Mouse (Mus musculus): Measurements from ENCODE around the gene Gm45062. TPM values are rescaled to one million over a fixed set of nuclear protein-coding genes. Genes with fewer than 3 reads are reported as not detected.

Gm45062 gene
- polyA plus RNA-seq, 2 experiments from 2014 or later: 42.6 to 44.3 TPM

DNA sequence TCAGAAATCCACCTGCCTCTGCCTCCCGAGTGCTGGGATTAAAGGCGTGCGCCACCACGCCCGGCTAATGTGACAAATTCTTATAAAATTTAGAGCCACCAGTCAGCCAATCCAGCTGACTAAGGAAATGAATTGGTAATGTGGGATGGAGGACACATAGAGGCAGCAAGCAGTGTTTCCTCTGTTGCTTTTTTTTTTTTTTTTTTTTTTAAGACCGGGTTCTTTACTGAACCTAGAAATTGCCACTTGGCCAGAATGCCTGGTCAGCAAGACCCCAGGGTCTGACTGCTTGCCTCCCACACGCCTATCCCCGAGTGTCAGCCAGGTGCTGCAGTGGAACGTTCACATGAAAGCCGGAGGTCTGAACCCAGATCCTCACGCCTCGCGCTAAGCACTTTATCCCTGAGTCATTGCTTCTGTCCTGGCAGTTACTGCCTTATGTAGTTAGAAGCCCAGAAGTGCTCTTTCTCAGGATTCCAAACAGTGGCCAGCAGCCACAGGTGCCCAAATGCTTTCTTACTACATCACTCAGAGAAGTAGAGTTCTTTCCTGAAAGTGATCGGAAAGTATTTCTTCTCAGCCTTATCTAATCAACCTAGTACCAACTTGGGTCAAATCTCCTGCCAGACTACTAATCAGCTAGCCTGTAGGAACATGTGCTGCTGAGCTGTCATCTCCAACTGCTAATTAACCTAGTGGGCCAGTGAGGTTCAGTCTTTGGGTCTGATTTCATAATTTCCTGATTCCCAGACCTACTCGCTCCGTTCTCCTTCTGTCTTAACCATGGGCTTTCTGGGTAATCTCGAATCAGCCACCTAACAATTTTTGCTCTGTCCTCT lies 225.4 kb downstream of the Gm45062 start:
- ATAC-seq: no peak

DNA sequence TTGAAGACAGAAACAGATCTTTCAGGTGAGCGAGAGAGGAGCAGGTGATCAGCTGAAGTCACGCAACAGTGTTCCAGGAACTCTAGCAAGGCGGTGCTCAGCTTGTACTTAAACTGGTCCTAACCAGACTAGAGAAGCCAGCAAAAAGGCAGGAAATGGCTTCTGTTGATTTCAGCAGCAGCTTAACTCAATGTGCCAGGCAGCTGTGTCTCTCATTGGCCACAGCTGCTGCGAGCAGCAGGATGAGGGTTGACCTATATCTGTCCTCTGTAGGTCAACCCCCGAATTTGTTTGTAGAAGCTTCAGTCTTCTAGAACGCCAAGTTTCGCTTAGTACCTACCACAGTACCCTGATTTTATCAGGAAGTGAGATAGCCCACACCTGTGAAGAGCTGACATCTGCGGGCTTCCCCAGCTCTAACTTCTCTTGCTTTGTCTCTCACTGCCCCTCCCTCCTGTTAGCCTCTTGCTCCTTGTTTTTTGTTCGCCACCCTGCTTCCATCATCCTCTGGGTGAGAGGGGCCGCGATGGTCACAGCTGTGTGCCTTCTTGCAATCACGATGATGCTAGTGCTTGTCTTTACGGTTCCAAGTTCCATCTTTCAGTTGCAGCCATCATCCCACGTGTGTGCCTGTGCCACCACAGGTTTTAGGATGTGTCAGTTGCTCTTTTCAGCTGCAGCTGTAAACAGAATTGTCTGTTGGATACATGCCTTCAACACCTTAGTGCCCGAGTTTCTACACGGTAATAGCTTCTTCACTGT lies 226.3 kb downstream of the Gm45062 start:
- ATAC-seq: peak; percentile 94

DNA sequence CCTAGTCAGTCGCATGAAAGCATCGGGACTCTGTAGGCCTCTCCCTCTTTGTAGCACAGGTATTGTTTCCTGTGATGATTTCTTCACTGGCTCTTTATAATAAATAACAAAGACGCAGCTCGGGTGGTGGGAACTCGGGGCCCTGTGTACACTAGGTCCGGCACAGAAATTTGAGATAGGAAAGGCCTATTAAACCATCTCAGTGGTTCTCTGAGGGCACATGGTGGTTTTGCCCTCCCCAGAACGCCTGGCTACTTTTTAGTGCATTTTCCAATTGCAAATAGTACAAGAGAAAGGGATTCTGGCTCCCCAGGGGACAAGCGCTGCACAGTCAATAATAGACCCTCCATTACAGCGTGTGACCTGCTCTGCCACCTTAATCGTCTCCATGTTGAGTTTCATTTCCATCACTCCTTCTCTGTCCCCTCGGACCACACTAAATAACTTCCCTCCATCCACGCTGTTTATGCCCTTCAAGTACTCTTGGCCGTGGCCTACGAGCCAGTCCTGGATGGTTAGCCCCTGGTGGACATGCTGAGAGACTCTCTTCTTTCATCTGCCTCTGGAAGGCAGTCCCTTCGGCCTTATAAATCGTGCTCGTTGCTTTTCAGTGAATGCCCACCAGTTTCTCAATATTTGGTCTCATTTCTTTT lies 227.3 kb downstream of the Gm45062 start:
- ATAC-seq: no peak

DNA sequence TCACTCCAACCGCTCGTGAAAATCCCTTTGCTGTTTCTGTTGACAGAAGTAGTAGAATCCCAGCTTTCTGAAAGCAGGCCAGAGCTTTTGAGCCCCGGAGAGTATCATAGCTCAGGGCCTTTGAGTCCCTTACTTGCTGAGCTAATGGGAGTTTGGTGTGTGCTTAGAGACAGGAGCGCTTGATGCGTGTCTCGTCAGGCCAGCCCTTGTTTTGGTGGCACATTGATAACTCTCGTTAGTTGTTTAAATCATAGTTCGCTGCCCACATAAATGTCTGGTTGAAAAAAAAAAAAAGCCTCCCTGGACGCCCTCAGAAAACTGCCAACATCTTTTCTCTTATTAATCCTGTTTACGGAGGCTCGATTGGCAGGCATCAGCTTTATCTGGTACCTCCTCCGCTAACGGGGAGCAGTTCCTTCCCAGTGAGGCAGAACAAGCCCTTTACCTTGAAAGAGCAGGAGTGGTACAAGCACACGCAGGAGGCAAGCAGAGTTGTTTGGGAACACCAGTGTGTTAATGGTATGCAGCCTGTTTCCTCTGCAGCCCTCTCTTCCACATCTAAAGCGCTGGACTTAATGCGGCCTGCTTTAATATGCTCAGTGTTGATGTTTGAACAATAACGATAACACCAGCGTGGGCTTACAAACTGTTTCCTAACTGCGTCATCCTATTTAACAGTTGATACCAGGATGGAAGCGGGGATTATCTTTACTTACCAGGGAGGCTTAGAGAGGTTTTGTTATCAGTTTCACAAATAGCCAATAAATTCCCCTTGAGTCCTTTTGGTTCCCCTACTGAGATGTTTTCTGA lies 228.0 kb downstream of the Gm45062 start:
- no peak for ATAC-seq

DNA sequence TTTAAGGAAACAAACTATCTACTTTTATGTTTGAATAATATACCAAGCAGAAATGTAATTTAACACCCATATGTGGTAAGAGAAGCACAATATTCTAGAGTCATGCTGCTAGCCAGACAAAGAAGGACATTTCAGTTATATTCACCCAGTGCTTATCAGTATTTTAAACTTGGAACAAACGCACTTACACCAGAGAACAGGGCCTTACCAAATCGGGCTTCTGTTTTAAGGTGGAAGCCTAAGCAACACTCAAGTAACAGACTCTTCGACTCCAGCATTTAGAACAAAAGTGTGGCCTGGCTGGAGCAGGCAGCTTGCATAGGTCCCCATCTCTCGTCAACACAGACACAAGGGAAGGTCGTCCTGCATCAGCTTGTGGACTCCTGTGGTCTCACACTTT lies 229.0 kb downstream of the Gm45062 start:
- no peak for ATAC-seq

DNA sequence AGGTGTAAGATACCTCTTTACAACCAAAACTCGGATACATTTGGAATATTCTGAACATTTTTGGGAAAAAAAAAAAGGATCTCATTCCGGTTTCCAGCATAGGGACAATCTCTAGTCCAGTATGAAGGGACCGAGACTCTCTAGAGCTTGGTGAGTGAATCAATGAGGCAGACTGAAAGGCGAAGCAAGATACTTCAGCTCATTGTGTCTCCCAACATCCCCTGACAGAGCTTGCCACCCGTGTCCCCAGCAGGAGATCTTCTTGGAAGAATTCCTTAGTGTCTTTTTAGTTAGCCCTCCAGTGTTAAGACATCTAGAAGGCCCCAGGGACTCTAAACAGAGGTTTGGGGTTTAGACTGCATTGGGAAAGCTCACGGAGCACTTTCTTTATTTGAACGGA lies 230.0 kb downstream of the Gm45062 start:
- ATAC-seq: no peak

DNA sequence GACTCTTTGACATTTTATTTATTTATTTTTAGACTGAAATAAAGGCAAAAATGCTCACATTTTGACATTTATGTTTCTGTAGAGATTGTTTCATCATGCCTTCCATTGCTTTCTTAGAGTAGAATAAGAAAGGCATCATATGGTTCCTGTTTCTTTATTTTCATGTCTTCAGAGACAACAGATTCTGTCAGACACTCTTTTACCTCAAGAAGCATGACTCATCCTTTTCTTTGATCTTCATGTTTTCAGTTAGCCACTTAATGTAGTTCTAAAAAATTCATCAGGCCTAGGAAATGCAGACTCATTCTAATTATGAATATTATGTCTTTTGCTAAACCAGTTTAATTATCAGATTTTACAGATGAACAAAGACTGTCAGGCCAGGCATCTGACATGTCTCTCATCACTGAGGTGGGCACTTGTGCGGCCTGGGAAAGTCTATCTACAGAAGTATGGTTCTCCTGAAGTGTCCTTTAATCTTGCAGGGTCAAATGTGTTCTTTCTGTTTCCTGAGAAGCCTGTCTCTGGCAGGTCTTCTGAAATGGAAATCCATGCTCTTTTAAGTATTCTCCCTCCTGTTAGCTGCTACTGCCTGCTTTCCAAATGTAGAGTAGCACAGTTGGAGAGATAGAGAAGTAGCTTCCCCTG lies 230.8 kb downstream of the Gm45062 start:
- ATAC-seq: no peak

DNA sequence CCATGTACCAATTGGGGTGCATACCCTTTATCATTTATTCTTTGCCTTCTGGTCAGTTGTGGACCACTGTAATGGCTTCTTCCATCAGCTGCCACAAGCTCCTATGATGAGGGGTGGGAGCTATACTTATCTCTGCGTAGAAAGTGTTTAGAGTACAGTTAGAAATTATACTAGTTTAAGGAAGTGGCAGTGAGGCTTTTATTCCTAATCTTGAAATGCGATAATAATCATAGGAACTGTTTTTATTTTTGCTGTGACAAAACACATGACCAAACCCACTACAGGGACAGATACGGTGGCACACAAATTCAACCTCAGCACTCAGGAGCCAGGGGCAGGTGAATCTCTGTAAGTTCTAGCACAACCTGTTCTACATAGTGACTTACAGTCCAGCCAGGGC lies 233.0 kb downstream of the Gm45062 start:
- no peak for ATAC-seq

DNA sequence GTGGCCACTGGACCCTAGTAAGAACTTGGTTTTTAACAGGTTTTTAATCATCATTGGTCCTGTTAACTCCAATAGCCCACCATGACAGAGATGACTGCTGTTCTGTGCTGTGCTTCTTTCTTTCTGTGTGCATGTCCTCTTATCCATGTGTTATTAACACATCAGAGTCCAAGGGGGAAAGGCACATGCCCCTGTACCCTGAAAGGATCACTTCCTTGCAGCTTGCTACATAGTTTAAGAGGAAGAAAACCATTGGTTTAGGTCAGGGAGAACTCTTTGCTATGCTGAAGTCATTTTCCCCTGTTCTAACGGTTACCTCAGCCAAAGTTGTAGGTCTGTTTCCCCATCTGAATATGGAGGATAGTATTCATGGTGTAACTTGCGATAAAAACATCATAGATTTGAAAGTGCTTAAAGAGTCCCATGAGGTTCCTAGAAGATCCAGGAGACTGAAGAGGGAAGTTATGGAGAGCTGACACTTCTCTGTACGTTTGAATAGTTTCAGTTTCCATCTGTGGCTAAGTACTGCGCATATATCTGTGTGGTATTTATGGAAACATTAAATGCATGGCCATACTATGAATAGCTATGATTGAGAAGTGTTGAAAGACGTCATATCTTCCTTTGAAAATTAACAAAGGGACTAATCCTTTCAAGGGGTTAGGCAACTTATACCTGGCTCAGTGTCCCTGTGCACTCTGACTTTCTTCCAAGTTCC lies 236.0 kb downstream of the Gm45062 start:
- ATAC-seq: peak; percentile 89

DNA sequence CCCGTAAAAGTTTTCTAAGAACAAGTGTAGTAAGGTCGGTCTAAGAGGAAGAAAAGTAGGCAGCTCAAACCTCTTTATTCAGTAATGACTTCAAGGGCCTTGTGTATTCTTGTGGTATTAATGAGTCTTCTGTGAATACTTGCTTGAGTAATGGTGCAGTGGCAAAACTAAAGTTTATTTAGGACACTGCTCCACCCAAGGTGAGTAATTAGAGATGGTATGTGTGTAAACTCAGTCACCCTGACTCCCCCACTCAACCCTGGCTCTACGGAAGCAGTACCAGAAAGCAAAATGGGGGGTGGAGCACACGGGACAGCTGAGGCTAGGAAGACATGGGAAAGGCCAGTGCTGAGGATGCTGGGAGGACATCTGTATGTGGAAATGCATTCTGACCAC lies 236.6 kb downstream of the Gm45062 start:
- no peak for ATAC-seq

DNA sequence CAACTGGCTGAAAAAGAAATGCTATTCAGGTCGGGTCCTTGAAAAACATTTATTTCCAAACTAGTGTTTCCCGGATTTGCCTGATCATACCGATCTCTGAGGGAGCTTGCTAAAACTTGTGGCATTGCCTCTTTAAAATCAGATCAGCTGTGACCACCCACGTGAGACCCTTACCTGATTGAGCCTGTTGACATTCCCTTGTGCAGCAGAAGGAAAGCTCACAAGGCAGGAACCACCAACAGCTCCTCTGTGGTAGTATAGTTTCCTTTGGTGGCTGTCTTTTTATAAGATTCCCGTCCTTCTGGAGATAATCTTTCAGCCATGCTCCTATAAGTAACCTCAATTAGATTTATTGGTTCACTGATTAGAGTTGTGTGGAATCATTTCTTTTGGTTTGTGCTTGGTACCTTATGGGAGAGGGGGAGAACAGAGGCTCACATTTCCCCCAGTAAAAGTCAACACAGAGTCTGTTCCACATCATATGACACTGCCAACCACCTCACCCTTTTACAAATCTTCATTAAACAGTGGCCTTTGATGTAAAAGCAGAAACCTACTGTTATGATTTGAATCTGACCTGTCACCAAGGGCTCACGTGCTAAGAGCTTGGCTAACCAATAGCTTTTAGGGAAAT lies 238.1 kb downstream of the Gm45062 start:
- ATAC-seq: no peak

DNA sequence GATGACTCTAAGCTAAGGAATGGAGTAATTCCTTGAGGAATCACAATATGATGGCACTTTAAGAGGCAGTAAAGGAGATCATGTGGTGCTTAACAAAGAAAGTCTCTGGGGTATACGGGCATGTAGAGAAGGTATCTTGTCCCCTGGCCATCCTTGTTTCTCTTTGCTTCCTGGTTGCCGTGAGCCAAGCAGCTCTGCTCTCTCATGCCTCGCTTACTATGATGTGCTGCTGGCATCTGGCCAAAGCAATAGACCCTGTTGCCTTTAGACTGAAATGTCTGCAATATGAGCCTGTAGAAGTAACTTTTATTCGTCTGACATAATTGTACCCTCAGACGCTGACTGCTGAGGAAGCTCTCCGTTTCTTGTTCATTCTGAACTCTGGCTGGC lies 238.6 kb downstream of the Gm45062 start:
- no peak for ATAC-seq

DNA sequence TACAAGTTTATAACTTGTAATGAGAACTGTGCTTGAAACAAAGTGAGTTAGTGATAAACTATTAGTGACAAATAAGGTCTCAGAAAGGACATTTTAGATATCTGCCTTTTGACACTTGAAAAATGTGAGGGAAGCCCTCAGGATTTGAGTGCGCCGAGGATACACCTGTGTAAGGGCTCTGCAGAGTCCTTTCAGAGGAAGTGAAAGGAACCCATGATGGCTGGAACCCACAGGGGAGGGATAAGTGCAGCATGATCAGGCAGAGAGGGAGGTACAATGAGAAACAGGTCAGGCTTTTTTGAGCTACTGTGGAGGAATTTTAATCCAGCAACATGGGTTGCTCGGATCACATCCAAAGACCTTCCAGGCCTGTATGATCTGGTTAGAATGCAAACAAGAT lies 239.7 kb downstream of the Gm45062 start:
- no peak for ATAC-seq

DNA sequence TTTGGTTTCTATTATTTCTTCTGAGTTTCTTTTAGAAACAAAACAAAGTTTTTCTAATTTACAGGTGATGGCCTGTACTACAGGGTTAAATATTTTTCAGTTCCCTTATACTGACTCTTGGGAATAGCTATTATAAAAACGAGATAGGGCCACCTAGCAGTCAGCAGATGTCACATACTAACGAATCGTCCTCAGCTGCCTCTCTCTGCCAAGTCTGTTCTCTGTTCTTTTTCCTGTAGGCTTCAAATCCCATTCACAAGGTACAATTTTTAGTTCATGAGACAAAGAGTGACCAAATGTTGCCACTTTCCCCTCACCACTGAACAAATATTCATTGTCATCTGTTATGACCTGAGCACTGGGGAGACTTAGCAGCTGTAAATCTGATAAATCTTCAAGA lies 244.7 kb downstream of the Gm45062 start:
- ATAC-seq: no peak

DNA sequence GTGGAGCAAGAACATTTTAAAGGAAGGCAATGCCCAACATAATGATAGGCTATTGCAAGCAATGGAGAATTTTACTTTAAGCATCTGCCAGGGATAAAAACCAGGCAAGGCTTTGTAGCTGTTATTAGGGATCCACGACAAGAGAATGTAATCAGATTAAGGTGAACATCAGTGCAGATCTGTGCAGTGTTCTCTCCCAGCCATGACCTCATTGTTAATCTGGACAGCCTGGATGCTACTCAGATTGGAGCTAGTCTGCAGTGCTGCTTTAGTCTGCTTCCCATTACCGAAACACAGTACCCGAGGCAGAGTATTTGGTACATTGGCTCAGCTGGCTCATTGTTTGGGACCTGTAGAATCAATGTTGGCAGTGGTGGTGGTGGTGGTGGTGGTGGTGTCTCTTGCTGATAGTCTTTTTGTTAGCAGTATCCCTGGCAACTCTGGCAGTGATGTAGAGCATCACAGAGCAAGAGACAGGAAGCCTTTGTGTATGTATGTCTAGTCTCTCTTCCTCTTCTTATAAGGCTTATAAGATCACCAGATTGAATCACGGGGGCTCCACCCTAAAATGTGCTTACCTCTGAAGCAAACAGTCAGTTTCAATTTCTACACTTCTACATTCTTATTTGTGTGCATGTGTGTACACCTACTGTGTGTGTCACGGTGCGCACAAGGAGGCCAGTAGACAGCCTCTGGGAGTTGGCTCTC lies 245.4 kb downstream of the Gm45062 start:
- ATAC-seq: peak; percentile 68

DNA sequence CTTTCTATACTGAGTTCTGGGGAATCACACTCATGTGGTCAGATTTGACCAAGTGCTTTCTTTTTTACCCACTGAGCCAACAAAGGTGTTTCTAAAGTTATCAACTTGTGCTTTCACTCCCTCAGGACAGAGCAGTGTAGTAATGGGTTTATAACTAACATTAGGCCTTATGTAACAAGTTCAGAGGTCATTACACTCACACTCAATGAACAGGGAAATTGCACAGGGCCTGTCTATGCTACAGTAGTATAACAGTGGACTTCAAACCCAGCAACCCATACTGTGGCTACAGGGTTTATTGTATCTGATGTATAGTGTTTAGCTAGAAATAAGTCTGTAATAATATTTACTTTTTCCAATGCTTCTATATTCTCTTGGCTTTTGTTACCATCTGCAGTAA lies 247.4 kb downstream of the Gm45062 start:
- no peak for ATAC-seq

DNA sequence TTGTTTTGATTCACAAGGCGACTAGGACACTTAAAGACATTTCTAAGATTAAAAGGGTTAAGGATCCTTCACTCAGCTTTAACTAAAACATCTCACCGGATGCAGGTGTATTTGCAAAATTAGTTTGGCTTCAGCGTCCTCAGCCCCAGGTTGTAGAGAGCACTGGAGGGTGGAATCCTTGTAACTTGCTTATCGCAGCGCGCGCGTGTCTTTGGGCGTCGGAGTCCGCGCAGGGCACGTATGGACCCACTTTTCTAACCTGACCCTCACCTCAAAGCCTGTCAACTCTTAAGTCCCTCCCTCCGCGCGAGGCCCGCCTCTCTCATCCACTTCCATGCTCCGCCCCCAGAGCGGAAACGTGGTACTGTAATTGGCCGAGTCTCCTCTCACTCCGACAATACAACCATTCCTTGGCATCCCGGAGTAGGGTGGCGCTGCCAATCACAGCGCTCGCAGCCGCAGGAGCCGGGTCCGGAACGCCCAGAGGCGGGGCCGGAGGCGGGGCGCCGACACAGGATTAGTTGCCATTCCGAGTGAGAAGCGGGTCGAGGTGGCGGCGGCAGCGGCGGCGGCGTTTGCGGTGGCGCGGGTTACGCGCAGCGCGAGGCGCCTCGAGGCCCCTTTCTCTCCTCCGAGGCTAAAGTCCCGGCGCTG lies 249.8 kb downstream of the Gm45062 start:
- ATAC-seq: peak; percentile 83

DNA sequence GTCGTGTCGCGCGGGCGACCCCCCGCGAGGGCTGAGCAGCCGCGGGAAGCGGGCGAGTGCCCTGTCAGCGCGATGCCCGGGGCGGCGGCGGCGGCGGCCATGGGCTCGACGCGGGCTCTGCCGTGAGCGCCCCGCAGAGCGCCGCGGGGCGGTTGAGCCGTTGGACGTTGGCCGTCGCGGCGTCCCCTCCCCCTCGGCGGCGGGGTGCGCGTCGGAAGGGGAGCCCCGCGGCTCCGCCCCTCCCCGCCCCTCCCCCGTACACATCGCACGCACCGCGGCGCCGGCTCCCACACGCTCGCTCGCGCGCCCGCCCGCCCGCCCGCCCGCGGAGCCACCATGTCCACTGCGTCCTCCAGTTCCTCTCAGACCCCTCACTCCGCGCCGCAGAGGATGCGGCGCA lies 250.3 kb downstream of the Gm45062 start, which contains the start of gene Glcci1:
Glcci1 (plus strand) TSS at position 50 of the 400 bp plus-strand sequence.
- peak; percentile 2 for ATAC-seq

All from activated CD4-positive, CD25-positive, alpha-beta regulatory T cell, adult 4 months (primary cell).